Mouse (Mus musculus): ENCODE data around the gene Psap. TPM values are rescaled to one million over a fixed set of nuclear protein-coding genes. Genes with fewer than 3 reads are reported as not detected.

Psap gene
- total RNA-seq, 2 experiments from 2014 or later = 2,144 to 2,545 TPM

- ATAC-seq (ENCODE audit: poor library complexity, severe bottlenecking) = peak; percentile 54
Measured at GRCm38 (mm10) chr10:60346701-60347405, 69.4 kb downstream of the Psap start, which contains the start of gene Vsir. Gene Vsir (plus strand): TSS chr10:60346851.

DNA sequence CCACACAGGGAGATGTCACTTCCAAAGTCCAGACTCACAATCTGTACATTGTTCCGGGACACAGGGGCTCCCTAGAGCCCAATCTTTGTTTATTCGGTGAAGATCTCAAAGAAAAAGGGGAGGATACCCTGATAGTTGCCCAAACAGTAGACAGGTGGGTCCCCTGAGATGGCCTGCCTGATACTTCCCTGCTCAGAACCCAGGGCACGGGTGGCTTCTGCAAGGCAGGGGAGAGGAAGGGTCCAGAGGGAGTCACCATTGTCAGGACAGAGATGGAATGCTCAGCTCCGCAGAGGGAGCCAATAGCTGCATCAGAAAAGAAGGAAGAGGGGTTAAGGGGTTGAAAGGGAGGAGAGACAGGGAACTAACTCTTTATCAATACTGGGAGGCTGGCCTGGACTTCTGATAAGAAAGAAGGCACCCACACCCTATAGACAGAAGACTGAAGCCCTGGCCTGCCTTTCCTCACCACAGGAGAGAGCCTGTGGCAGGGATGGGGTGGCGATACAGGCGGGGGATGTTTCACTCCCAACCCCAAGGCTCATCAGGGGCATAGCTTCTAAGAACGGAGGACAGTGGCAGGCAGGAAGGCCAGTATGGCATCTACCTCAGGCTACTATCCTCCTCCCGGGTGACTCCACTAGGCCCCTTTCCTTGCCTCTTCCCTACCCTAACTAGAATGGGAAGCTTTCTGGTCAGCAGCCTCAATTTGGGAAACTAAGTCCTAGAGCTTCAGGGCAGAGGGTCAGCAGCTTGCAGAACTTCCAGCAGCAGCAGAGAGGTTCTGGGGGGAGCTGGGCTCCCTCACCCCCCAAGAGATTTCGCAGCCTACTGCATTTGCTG, 70.6 kb downstream of the Psap start:
- ATAC-seq (ENCODE audit: poor library complexity, severe bottlenecking) = no peak

DNA sequence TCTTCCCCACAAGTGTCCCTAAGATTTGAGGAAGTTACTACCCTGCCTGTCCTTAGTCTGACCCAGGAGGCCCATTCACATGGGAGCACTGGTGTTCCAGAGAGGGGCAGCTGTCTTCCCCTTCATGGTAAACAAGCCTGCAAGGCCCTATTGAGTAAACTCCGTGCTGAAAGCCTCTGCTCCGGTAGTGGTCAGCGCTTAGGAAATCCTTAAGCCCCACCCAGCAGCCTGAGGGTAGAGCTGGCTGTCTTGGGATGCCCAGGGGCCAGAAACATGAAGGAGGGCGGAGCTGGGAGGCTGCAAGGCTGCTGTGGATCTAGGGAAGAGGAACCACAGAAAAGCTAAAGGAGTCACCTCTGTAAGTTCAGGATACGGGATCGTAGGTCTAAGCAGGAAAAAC, 71.6 kb downstream of the Psap start:
- peak; percentile 55 for ATAC-seq (ENCODE audit: poor library complexity, severe bottlenecking)

DNA sequence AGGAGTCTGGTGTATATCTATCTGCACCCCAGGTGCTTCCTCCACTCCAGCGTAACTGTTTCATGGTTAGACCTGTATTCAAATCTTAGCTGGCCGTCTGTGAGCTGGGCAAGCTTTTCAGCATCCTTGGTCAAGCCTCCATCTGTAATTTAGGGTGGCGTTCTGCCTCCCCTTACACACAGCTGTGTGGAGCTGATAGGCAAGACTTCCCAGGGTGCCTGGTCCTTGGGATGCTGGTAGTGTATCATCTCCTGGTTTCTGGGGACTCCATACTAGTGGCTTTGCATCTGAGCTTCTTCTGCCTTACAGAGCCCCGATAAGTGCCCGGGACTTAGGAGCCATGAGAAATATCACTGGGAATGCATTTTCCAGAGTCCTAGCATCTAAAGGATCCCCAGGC, 72.2 kb downstream of the Psap start:
- no peak for ATAC-seq (ENCODE audit: poor library complexity, severe bottlenecking)

GRCm38 (mm10) chr10:60350077-60350804, 72.8 kb downstream of the Psap start:
- ATAC-seq (ENCODE audit: poor library complexity, severe bottlenecking) = no peak

DNA sequence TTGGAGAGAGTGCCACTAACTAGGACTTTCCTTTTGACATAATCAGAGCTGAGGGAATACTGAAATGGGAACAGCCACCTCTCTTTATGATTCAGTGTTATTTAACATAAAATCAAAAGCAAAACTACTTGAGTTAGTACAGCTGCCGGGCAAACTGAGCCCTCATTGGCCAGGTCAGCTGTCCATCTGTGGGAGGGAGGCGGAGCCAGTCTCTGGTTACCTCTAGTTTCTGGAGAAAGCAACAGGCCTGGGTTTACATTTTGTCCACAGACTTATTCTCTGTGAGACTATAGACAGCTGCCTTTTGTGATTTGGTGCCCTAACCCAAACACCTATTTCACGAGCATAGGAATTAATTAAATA, 73.4 kb downstream of the Psap start:
- ATAC-seq (ENCODE audit: poor library complexity, severe bottlenecking) = 0 out of 2 replicates have a peak, but pooled peaks have one; percentile 13

GRCm38 (mm10) chr10:60351248-60351647, 73.8 kb downstream of the Psap start:
- no peak for ATAC-seq (ENCODE audit: poor library complexity, severe bottlenecking)

- ATAC-seq (ENCODE audit: poor library complexity, severe bottlenecking) = peak; percentile 33
Measured at GRCm38 (mm10) chr10:60351761-60352455, 74.5 kb downstream of the Psap start.

Other genes starting within 250 kb of the Psap start
- 0.11 and 0.20 TPM in 2 replicates for gene Spock2, start 171.4 kb upstream of the Psap start, total RNA-seq (2015)
- gene Spock2, start 171.4 kb upstream of the Psap start, total RNA-seq (2017) = 0.04 and 0.07 TPM in 2 replicates
- gene Chst3, start 58.4 kb upstream of the Psap start, total RNA-seq (2015) = 0.25 TPM in 1 of 2 replicates, not detected in the other
- 0.15 and 0.16 TPM in 2 replicates for gene Chst3, start 58.4 kb upstream of the Psap start, total RNA-seq (2017)
- gene Vsir, start 69.2 kb downstream of the Psap start, total RNA-seq (2015) = 267 and 312 TPM in 2 replicates
- 783 and 809 TPM in 2 replicates for gene Vsir, start 69.2 kb downstream of the Psap start, total RNA-seq (2017)
- gene Gm17455, start 122.1 kb downstream of the Psap start, total RNA-seq (2015) = 0.91 and 1.0 TPM in 2 replicates
- 0.20 TPM in 1 of 2 replicates, not detected in the other for gene Gm17455, start 122.1 kb downstream of the Psap start, total RNA-seq (2017)

Measured in megakaryocyte, adult 5-6 weeks (primary cell).